Mouse (Mus musculus) midbrain, embryonic 12.5 days (tissue): ENCODE measurements around the gene Zdhhc11. TPM values are rescaled to one million over a fixed set of nuclear protein-coding genes. Genes with fewer than 3 reads are reported as not detected.

Source experiments
- ATAC-seq: fragments of 200-750 bp; cut with Nextera tagmentation; 2 replicates; pipeline ENCODE4 v1.8.0; 2017; ENCODE audit warnings: low read depth, moderate TSS enrichment, moderate library complexity; ENCODE audit not compliant: low FRiP score
- H3K27ac ChIP-seq: fragments of 300-500 bp; sonication (generic); replicated peaks from 2 replicates; pipeline ENCODE4 v1.5.1; 2016; ENCODE audit warnings: mild to moderate bottlenecking
- H3K27me3 ChIP-seq: fragments of 300-500 bp; sonication (generic); 2 replicates; pipeline ENCODE4 v1.6.1; 2016; ENCODE audit warnings: mild to moderate bottlenecking
- H3K36me3 ChIP-seq: fragments of 300-500 bp; sonication (generic); 2 replicates; pipeline ENCODE4 v1.6.1; 2016
- H3K4me1 ChIP-seq: fragments of 300-500 bp; sonication (generic); 2 replicates; pipeline ENCODE4 v1.6.1; 2016
- H3K4me2 ChIP-seq: fragments of 300-500 bp; sonication (generic); replicated peaks from 2 replicates; pipeline ENCODE4 v1.6.1; 2016; ENCODE audit warnings: mild to moderate bottlenecking, moderate library complexity
- H3K4me3 ChIP-seq: fragments of 300-500 bp; sonication (generic); 2 replicates; pipeline ENCODE4 v1.5.1; 2016; ENCODE audit warnings: mild to moderate bottlenecking
- H3K9ac ChIP-seq: fragments of 300-500 bp; sonication (generic); replicated peaks from 2 replicates; pipeline ENCODE4 v1.6.1; 2016; ENCODE audit warnings: mild to moderate bottlenecking, moderate library complexity
- H3K9me3 ChIP-seq: fragments of 300-500 bp; sonication (generic); 2 replicates; pipeline ENCODE4 v1.6.1; 2016; ENCODE audit warnings: mild to moderate bottlenecking
- WGBS: fragments of 180-500 bp; shearing (Covaris S2); methylation state at CpG from one replicate; pipeline ENCODE4 v1.1.7; 2016; 5-methylcytosine and 5-hydroxymethylcytosine counted together
- polyA plus RNA-seq: library from polyadenylated mRNA; unstranded; fragments of >200 nt; fragmentation: Nextera tagmentation; extraction: Ambion mirVana; gene quantifications from 2 replicates; pipeline ENCODE4 v1.2.1, GENCODE M21; 2016

Zdhhc11 gene
- polyA plus RNA-seq: not detected in 2 replicates

GRCm38 (mm10) chr13:73963551-73963950 is at the start of gene Zdhhc11:
Gene Zdhhc11, plus strand, starts transcription at chr13:73963851.
- Histone ChIP-seq H3K4me3 (no peak within 1 kb of the TSS), H3K9me3 (no peaks in the 10 kb centered on the region), H3K36me3 (peaks cover 37% of the 10 kb centered on the region), H3K9ac (no peak within 1 kb of the TSS), H3K4me1 (no peaks in the 10 kb centered on the region), H3K27me3 (no peaks in the 10 kb centered on the region), H3K27ac (no peak within 1 kb of the TSS), H3K4me2 (no peak within 1 kb of the TSS)
- ATAC-seq: no peak
- 91% methylated on average over 5 of the region's 5 CpGs for WGBS

DNA sequence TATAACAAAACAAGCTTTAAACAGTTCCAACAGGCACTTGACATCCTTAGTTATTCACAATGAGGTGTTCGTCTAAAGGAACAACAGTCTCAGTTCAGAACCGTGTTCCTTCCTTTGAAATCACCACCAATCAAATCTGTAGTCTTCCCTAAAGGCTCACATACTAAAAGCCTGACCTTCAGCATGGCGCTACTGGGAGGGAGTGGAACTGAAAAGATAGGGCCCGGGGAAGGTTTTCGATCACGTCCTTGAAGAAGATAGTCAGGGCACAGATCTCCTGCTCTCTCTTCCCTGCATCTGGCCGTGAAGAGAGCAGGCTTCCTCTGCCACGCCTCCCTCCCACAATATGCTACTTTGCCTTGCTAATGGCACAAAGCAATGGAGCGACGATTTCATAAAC is 31.4 kb upstream of the Zdhhc11 start:
- Histone ChIP-seq H3K36me3 (peaks cover 36% of the 10 kb centered on the region), H3K27me3 (no peaks in the 10 kb centered on the region), H3K9ac (no peak overlapping the region), H3K4me1 (peaks cover 8% of the 10 kb centered on the region), H3K4me2 (no peak overlapping the region), H3K4me3 (no peak overlapping the region), H3K9me3 (no peaks in the 10 kb centered on the region), H3K27ac (no peak overlapping the region)
- no peak for ATAC-seq
- WGBS: 91% methylated on average over 10 of the region's 10 CpGs

- Histone ChIP-seq H3K9me3 (no peaks in the 10 kb centered on the region), H3K4me2 (peak overlapping the region; percentile 91), H3K27me3 (no peaks in the 10 kb centered on the region), H3K4me3 (peak overlapping the region; percentile 79), H3K9ac (peak overlapping the region; percentile 70), H3K36me3 (peaks cover 27% of the 10 kb centered on the region), H3K27ac (no peak overlapping the region), H3K4me1 (peaks cover 15% of the 10 kb centered on the region)
- 13% methylated on average over 5 of the region's 5 CpGs for WGBS
- ATAC-seq: peak; percentile 39
Measured at GRCm38 (mm10) chr13:73936938-73937320, 26.7 kb upstream of the Zdhhc11 start.

DNA sequence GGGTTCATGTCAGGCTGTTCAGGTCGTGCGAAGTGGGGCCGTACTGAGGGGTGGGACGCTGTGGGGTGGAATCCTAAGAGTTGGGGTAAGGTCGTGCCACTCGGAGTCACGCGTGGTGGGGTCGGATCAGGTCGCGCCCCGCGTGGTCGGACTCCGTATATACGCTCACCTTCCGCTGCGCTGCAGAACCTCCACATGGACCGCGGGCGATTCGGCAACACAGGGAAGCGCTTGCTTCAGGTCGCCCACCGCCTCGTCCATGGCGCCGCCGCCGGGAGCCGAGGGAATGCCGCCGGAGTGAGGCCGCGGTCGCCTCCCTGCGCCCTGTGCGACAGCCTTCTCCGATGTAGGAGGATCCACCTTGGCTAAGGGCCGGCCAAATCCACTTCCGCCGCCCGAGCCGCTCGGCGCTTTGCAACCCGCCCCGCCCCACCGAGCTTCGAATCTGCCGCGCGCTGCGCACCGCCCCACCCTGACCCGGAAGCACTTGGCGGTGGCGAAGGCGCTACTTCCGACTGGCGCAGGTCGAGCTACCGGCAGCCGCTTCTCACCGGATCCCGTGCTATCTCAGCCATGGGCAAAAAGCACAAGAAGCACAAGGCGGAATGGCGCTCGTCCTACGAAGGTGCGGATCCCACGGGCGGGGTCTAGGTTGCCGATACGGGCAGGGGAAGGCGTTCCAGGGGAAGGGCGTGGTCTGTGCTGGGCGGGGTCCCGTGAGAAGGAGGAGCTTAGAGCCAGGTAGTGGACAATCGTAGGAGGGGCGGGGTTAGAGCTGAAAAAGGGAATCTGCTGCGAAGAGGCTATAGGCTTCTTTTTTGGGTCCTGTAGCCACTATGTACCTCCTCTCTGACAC is 26.1 kb upstream of the Zdhhc11 start, which contains the start of the genes Trip13 and Brd9:
Trip13 (minus strand) TSS at position 464 of the 856 bp plus-strand sequence.
Brd9 (plus strand) TSS at position 491 of the 856 bp plus-strand sequence.
- Histone ChIP-seq H3K4me1 (peaks cover 15% of the 10 kb centered on the region), H3K27ac (peak within 1 kb of the TSS; percentile 84), H3K36me3 (peaks cover 30% of the 10 kb centered on the region), H3K9ac (peak within 1 kb of the TSS; percentile 70), H3K27me3 (no peaks in the 10 kb centered on the region), H3K4me2 (peak within 1 kb of the TSS; percentile 91), H3K4me3 (peak within 1 kb of the TSS; percentile 79), H3K9me3 (no peaks in the 10 kb centered on the region)
- WGBS: under 1% methylated on average over 82 of the region's 82 CpGs
- peak; percentile 97 for ATAC-seq

DNA sequence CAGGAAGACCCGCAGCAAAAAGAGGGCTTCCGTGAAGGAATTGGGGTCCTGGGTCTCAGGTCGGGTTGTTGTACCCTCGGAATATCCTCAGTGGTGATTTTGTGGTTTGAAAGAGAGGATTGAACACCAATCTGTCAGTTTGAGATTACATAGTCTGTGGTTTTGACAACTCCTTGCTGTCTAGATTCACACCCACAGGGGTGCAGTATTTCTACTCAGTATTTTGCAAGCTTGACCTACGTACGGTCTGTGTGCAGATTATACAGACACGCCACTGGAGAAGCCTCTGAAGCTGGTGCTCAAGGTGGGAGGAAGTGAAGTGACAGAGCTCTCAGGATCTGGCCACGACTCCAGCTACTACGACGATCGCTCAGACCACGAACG is 25.5 kb upstream of the Zdhhc11 start:
- peak overlapping the region; percentile 91 for H3K4me2 ChIP-seq
- H3K9ac ChIP-seq: peak overlapping the region; percentile 70
- peaks cover 15% of the 10 kb centered on the region for H3K4me1 ChIP-seq
- H3K27me3 ChIP-seq: no peaks in the 10 kb centered on the region
- H3K9me3 ChIP-seq: no peaks in the 10 kb centered on the region
- peak overlapping the region; percentile 79 for H3K4me3 ChIP-seq
- peaks cover 31% of the 10 kb centered on the region for H3K36me3 ChIP-seq
- 47% methylated on average over 13 of the region's 13 CpGs for WGBS
- no peak for ATAC-seq
- peak overlapping the region; percentile 84 for H3K27ac ChIP-seq

- ATAC-seq: no peak
- no peak overlapping the region for H3K4me3 ChIP-seq
- no peak overlapping the region for H3K9ac ChIP-seq
- no peaks in the 10 kb centered on the region for H3K9me3 ChIP-seq
- H3K36me3 ChIP-seq: peaks cover 39% of the 10 kb centered on the region
- H3K4me2 ChIP-seq: no peak overlapping the region
- H3K27ac ChIP-seq: no peak overlapping the region
- no peaks in the 10 kb centered on the region for H3K27me3 ChIP-seq
- WGBS: 94% methylated on average over 5 of the region's 5 CpGs
- H3K4me1 ChIP-seq: peaks cover 15% of the 10 kb centered on the region
Measured at GRCm38 (mm10) chr13:73939101-73939500, 24.6 kb upstream of the Zdhhc11 start.

DNA sequence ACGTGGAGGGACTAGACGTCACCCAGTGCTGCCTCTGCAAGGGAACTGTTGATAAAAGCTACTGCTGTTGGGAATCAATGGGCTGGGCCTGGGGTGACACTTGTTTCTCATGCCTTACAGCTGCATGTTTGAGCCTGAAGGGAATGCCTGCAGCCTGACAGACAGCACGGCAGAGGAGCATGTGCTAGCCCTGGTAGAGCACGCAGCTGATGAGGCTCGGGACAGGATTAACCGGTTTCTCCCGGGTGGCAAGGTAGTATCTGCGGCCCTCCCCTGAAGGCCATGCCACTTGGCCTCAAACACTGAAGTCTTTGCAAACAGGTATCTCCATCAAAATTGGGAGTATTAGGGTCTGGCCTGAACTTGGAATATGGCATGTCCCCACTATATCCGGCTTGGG is 19.0 kb upstream of the Zdhhc11 start:
- WGBS: 91% methylated on average over 9 of the region's 9 CpGs
- Histone ChIP-seq H3K4me2 (no peak overlapping the region), H3K9me3 (no peaks in the 10 kb centered on the region), H3K4me3 (no peak overlapping the region), H3K27me3 (no peaks in the 10 kb centered on the region), H3K36me3 (peaks cover 92% of the 10 kb centered on the region), H3K4me1 (no peaks in the 10 kb centered on the region), H3K9ac (no peak overlapping the region), H3K27ac (no peak overlapping the region)
- no peak for ATAC-seq

DNA sequence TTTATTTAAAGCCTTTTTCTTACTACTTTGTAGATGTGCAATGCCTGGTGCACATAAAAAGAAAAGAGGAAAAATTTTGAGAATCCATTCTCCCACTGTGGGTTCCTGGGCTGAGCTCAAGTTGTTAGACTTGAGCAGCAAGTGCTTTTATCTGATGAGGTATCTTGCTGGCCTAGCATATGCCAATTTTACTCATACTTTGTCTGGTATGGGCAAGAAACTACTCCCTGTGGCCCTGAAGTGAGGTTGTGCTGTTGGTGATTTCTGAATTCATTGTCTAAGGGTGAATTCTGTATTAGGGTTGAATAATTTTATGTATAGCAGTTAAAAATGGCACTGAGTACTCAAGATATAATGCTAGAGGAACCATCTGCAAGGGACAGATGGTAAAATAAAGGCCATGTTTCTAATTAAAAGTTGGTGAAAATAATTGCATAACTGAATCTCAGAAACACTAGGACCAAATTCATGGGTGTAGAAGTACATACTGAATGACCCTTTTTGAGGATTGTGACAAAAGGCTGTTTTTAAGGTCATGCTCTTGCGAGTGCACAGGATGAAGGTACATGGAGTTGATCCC is 10.0 kb upstream of the Zdhhc11 start:
- no peaks in the 10 kb centered on the region for H3K9me3 ChIP-seq
- H3K4me3 ChIP-seq: no peak overlapping the region
- ATAC-seq: no peak
- no peak overlapping the region for H3K27ac ChIP-seq
- no peak overlapping the region for H3K9ac ChIP-seq
- WGBS: 95% methylated on average over 1 of the region's 1 CpGs
- no peak overlapping the region for H3K4me2 ChIP-seq
- H3K4me1 ChIP-seq: no peaks in the 10 kb centered on the region
- peaks cover 88% of the 10 kb centered on the region for H3K36me3 ChIP-seq
- no peaks in the 10 kb centered on the region for H3K27me3 ChIP-seq

GRCm38 (mm10) chr13:73954666-73955065 is 9.0 kb upstream of the Zdhhc11 start:
- no peaks in the 10 kb centered on the region for H3K9me3 ChIP-seq
- peaks cover 88% of the 10 kb centered on the region for H3K36me3 ChIP-seq
- H3K4me3 ChIP-seq: no peak overlapping the region
- no peak for ATAC-seq
- H3K4me1 ChIP-seq: no peaks in the 10 kb centered on the region
- 70% methylated on average over 6 of the region's 6 CpGs for WGBS
- H3K4me2 ChIP-seq: no peak overlapping the region
- H3K9ac ChIP-seq: no peak overlapping the region
- no peaks in the 10 kb centered on the region for H3K27me3 ChIP-seq
- no peak overlapping the region for H3K27ac ChIP-seq

- WGBS: 89% methylated on average over 5 of the region's 5 CpGs
- peaks cover 88% of the 10 kb centered on the region for H3K36me3 ChIP-seq
- H3K9ac ChIP-seq: no peak overlapping the region
- no peak overlapping the region for H3K4me3 ChIP-seq
- H3K4me2 ChIP-seq: no peak overlapping the region
- no peaks in the 10 kb centered on the region for H3K4me1 ChIP-seq
- H3K27me3 ChIP-seq: no peaks in the 10 kb centered on the region
- no peak overlapping the region for H3K27ac ChIP-seq
- ATAC-seq: no peak
- no peaks in the 10 kb centered on the region for H3K9me3 ChIP-seq
Measured at GRCm38 (mm10) chr13:73955531-73955930, 8.1 kb upstream of the Zdhhc11 start.

DNA sequence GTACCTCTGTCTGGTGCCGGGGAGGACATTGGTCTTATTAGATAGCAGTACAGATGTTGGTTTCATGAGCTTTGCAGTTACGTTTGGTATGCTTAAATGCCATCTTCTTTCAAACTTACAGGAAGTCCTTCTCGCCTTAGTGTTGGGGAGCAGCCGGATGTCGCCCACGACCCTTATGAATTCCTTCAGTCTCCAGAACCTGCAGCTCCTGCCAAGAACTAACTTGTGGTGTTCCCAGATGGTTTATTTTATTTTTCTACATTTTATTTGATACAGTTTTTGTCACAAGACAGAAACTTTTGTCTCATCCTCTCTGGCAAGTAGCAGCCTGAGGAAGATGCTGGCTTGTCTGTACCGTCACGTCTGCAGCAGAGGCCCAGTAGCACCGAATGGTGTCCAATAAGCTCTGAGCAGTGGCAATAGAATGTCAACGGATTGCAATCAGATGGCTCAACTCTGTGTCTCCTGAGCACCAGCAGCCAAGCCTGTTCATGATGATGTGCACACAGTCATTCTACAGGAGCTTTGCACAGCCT is 3.5 kb upstream of the Zdhhc11 start:
- H3K27me3 ChIP-seq: no peaks in the 10 kb centered on the region
- H3K9me3 ChIP-seq: no peaks in the 10 kb centered on the region
- H3K4me3 ChIP-seq: no peak overlapping the region
- H3K9ac ChIP-seq: no peak overlapping the region
- no peak overlapping the region for H3K27ac ChIP-seq
- no peak for ATAC-seq
- 95% methylated on average over 10 of the region's 10 CpGs for WGBS
- H3K4me1 ChIP-seq: no peaks in the 10 kb centered on the region
- H3K36me3 ChIP-seq: peaks cover 68% of the 10 kb centered on the region
- no peak overlapping the region for H3K4me2 ChIP-seq

DNA sequence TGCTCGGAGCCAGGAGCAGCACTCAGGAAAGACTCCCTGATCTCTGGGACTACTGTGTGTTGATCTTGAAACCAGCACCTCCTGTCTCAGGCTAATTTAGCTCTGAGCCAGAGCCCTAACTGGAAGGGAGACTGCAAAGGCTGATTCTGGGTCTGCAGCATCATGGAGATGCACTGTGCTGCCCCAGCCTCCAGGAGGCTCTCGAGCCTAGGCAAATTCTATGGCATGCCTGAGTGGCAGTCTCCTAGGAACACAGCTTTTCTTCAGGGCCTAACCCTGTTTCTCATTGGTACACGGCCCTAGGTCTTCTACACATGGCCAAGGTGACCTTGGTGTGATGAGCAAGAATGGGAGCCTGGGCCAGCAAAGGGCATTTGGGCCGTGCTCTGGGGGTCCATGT is 2.5 kb upstream of the Zdhhc11 start:
- Histone ChIP-seq H3K4me1 (no peaks in the 10 kb centered on the region), H3K9ac (no peak overlapping the region), H3K36me3 (peaks cover 59% of the 10 kb centered on the region), H3K27ac (no peak overlapping the region), H3K4me3 (no peak overlapping the region), H3K9me3 (no peaks in the 10 kb centered on the region), H3K4me2 (no peak overlapping the region), H3K27me3 (no peaks in the 10 kb centered on the region)
- 69% methylated on average over 4 of the region's 4 CpGs for WGBS
- ATAC-seq: no peak
